Mouse (Mus musculus): ENCODE data around the gene Mylk4.

GRCm38 (mm10) chr13:32701564-32701963 lies 82.2 kb downstream of the Mylk4 start:
- no peak for TF ChIP-seq CTCF (IDR thresholded peaks at IDR 0.05; ENCODE audit: borderline replicate concordance, insufficient read depth, low read depth, low read length)
- TF ChIP-seq POLR2A (IDR thresholded peaks at IDR 0.05; ENCODE audit: borderline replicate concordance, insufficient read depth, low read length), result no peak
